ENCODE assay signal across 8 mouse cellular contexts in genomic region chr1:57774668-57775495, GRCm38 (mm10). TPM values are rescaled to one million over a fixed set of nuclear protein-coding genes. Genes with fewer than 3 reads are reported as not detected.
A peak's percentile ranks its signal among the peaks of the same experiment; 100 is the strongest.
DNase-seq lines count a peak whose midpoint lies in the region; ATAC-seq and TF ChIP-seq lines count a peak whose summit lies in the region.

No protein-coding gene starts in this region.

- H3K4me3 ChIP-seq in ES-Bruce4 (ENCODE audit: low read depth, low read length): peak overlapping the region; percentile 99
- H3K4me3 ChIP-seq in forebrain, embryonic 15.5 days: peak overlapping the region; percentile 80
- H3K4me3 ChIP-seq in lung, adult 2 months (replicated peaks; ENCODE audit: extremely low read depth, low read depth, low read length): peak overlapping the region; percentile 67

- H3K27me3 ChIP-seq in ES-Bruce4 (ENCODE audit: control insufficient read depth, insufficient read depth, low read length, poor library complexity, severe bottlenecking): no peaks in the 10 kb centered on the region
- no peaks in the 10 kb centered on the region for H3K27me3 ChIP-seq in forebrain, embryonic 15.5 days

- no peaks in the 10 kb centered on the region for H3K36me3 ChIP-seq in ES-Bruce4 (ENCODE audit: control insufficient read depth, insufficient read depth, low read length, poor library complexity, severe bottlenecking)
- no peaks in the 10 kb centered on the region for H3K36me3 ChIP-seq in forebrain, embryonic 15.5 days

- peak overlapping the region; percentile 86 for H3K4me2 ChIP-seq in forebrain, embryonic 15.5 days (replicated peaks)

- H3K4me1 ChIP-seq in ES-Bruce4 (ENCODE audit: control insufficient read depth, insufficient read depth, low read length): no peaks in the 10 kb centered on the region
- peaks cover 19% of the 10 kb centered on the region for H3K4me1 ChIP-seq in forebrain, embryonic 15.5 days
- no peaks in the 10 kb centered on the region; the same call in 1 of the 2 replicates for H3K4me1 ChIP-seq in lung, adult 2 months (ENCODE audit: control insufficient read depth, insufficient read depth, low read length)

- H3K9me3 ChIP-seq in ES-Bruce4 (replicated peaks; ENCODE audit: control insufficient read depth, insufficient read depth, low read length, poor library complexity, severe bottlenecking): no peaks in the 10 kb centered on the region
- no peaks in the 10 kb centered on the region for H3K9me3 ChIP-seq in forebrain, embryonic 15.5 days

- H3K27ac ChIP-seq in ES-Bruce4 (ENCODE audit: insufficient read depth, low read length): no peak overlapping the region
- peak overlapping the region; percentile 89 for H3K27ac ChIP-seq in forebrain, embryonic 15.5 days (replicated peaks)

- peak overlapping the region; percentile 75 for H3K9ac ChIP-seq in ES-Bruce4 (ENCODE audit: low read depth, poor library complexity, severe bottlenecking)
- H3K9ac ChIP-seq in forebrain, embryonic 15.5 days (replicated peaks): peak overlapping the region; percentile 84

- TF ChIP-seq CTCF in ES-Bruce4 (IDR thresholded peaks at IDR 0.05; ENCODE audit: low read depth, low read length): no peak
- no peak for TF ChIP-seq CTCF in lung, adult 2 months (IDR thresholded peaks at IDR 0.05; ENCODE audit: insufficient read depth, low read length)

- peak; percentile 6 for DNase-seq in cerebellum, adult 11 months
- peak; percentile 79 to 84 for DNase-seq in heart, postnatal 10 days
- peak; percentile 85 to 91 for DNase-seq in kidney, postnatal 4 days
- peak; percentile 68 for DNase-seq in lung, adult 2 months
- DNase-seq in ovary, postnatal 36 days (ENCODE audit: low spot score): peak; percentile 69
- DNase-seq in thymus, postnatal 4 days: peak; percentile 82

- peak; percentile 88 for ATAC-seq in forebrain, embryonic 15.5 days (replicated peaks)

- intact Hi-C loops in heart, postnatal 10 days (cut with DNase I): loop anchor here (2.0 to 5.0 kb wide), 3 partner anchors 77 to 346 kb away; no protein-coding TSS in a partner anchor

- WGBS in forebrain, embryonic 15.5 days: under 1% methylated on average over 71 of the region's 113 CpGs
- under 1% methylated on average over 108 of the region's 113 CpGs for WGBS in lung, adult 2 months

- TF ChIP-seq POLR2A in ES-Bruce4 (IDR thresholded peaks at IDR 0.05; ENCODE audit: insufficient read depth, low read length): no peak
- no peak for TF ChIP-seq POLR2A in lung, adult 2 months (IDR thresholded peaks at IDR 0.05; ENCODE audit: borderline replicate concordance, extremely low read depth, low read depth, low read length)

- no peak for TF ChIP-seq EP300 in ES-Bruce4 (IDR thresholded peaks at IDR 0.05; ENCODE audit: insufficient read depth, low read depth, low read length)

RNA-seq across cellular contexts. Expression of gene Spats2l, which starts 0.9 kb away (rescaled TPM):
- polyA plus RNA-seq in ES-Bruce4 (2011; ENCODE audit: insufficient read depth, insufficient read length, low read depth, missing spikeins): 13.6 and 14.1 TPM in 2 replicates
- 50.6 and 53.1 TPM in 2 replicates for polyA plus RNA-seq in forebrain, embryonic 15.5 days (2015; fragmentation: Nextera tagmentation; extraction: Ambion mirVana)
- 10 to 100 TPM; 21.3 to 25.2 TPM for total RNA-seq in heart, postnatal 10 days (2021)
- polyA plus RNA-seq in lung, adult 2 months (2012; rRNA removed): 6.7 and 7.4 TPM in 2 replicates

Comparison
In these comparisons a context has a peak if more than half of its experiments do, and no peak if none do; other contexts are left out.
1. DNase-seq: peak in every context shown above with its lines; median percentile 88 in kidney, postnatal 4 days; 82 in thymus, postnatal 4 days; 82 in heart, postnatal 10 days; 69 in ovary, postnatal 36 days; 68 in lung, adult 2 months; 6 in cerebellum, adult 11 months.